Mouse (Mus musculus): Measurements from ENCODE around the gene 2410137M14Rik. TPM values are rescaled to one million over a fixed set of nuclear protein-coding genes. Genes with fewer than 3 reads are reported as not detected.
A peak's percentile ranks its signal among the peaks of the same experiment; 100 is the strongest.

Gene 2410137M14Rik
- total RNA-seq, 2 experiments from 2014 or later = not detected

DNA sequence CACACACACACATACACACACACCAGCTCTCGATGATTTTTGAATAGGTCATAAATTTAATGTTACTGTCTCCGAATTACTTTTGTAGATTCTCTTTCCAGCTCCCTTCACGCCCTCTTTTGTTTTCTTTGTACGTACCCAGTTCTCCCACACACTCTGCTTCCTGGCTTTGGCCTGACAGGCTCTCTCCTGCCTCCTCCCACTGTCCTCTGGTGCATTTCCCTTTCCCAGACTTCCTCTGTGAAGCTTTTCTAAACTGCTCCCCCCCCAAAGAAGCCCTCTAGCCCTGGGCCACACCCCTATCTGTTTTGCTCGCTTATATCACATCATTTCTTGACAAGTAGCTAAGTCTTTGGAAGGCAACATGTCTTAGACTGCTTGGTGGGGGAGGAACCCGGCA, 50.8 kb downstream of the 2410137M14Rik start:
- H3K27ac ChIP-seq = no peak overlapping the region
- TF ChIP-seq CTCF (conservative IDR thresholded peaks at IDR 0.05) = no peak

DNA sequence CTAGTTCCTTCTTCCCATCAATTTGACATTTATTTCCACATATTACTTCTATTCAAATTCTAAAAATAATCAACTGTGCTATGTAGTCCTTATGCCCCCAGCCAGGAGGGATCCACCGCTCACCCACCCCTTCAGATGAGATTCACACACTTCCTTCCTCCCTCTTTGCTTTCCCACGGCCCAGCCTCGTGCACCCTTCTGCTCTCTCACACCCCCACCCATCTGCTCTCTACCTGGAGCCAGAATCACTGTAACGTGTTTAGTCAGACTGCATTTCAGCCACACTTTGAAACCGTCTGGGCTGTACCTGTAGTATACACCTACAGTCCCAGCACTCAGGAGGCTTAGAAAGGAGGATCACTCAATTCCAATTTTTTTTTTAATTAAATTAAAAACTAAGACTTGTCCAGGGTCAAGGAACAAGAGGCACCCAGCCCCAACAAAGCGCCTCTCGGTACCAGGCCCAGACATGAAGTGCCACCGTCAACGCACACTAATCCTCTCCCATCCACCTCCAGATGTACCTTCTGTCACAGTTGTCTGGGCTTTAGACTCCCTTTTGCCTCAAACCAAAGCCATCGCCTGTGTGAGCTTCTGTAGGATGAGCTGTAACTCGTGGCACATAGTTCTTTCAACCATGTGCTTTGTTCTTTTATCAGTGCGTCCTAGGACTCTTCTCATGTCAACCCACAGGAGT, 51.7 kb downstream of the 2410137M14Rik start:
- Histone ChIP-seq H3K4me3 (no peak overlapping the region), H3K27ac (0 out of 2 replicates have a peak overlapping the region, but pooled peaks have one; percentile 14)
- DNase-seq (ENCODE audit: low spot score in 2 of 2) = no peak
- no peak for TF ChIP-seq CTCF (conservative IDR thresholded peaks at IDR 0.05)

More for the DNA sequence above, 50.8 kb downstream of the 2410137M14Rik start:
- no peak for DNase-seq (ENCODE audit: low spot score in 2 of 2)
- no peak overlapping the region for H3K4me3 ChIP-seq

Other genes with a start within 250 kb of the 2410137M14Rik start
- not detected for gene H2-M10.5, start 208.3 kb downstream of the 2410137M14Rik start, total RNA-seq (2021)
- not detected for gene H2-M10.6, start 169.1 kb downstream of the 2410137M14Rik start, total RNA-seq (2021)
- gene Trim26, start 144.1 kb downstream of the 2410137M14Rik start, total RNA-seq (2021) = 10 to 100 TPM; 22.5 to 26.1 TPM
- gene Trim15, start 114.0 kb downstream of the 2410137M14Rik start, total RNA-seq (2021) = not detected
- gene Trim10, start 111.7 kb downstream of the 2410137M14Rik start, total RNA-seq (2021) = not detected
- not detected for gene Trim40, start 91.1 kb downstream of the 2410137M14Rik start, total RNA-seq (2021)
- gene Trim31, start 83.1 kb downstream of the 2410137M14Rik start, total RNA-seq (2021) = under 1 TPM in 1 of 2 experiments, not detected in 1; 0.15 TPM
- gene Rnf39, start 38.3 kb downstream of the 2410137M14Rik start, total RNA-seq (2021) = 1 to 10 TPM; 5.2 to 5.3 TPM
- 100 to 1,000 TPM; 132 to 139 TPM for gene Ppp1r11, start 29.5 kb downstream of the 2410137M14Rik start, total RNA-seq (2021)
- 10 to 100 TPM; 30.6 to 34.5 TPM for gene Znrd1, start 22.7 kb downstream of the 2410137M14Rik start, total RNA-seq (2021)
- 1 to 10 TPM; 6.2 to 7.3 TPM for gene Znrd1as, start 22.6 kb downstream of the 2410137M14Rik start, total RNA-seq (2021)
- gene H2-M5, start 8.3 kb upstream of the 2410137M14Rik start, total RNA-seq (2021) = 1 to 10 TPM in 1 of 2 experiments, under 1 TPM in 1; 0.37 to 1.2 TPM
- gene Zfp57, start 19.9 kb upstream of the 2410137M14Rik start, total RNA-seq (2021) = 10 to 100 TPM; 15.0 to 15.8 TPM
- 10 to 100 TPM; 42.6 to 45.6 TPM for gene Mog, start 42.2 kb upstream of the 2410137M14Rik start, total RNA-seq (2021)
- 100 to 1,000 TPM; 682 to 738 TPM for gene Gabbr1, start 64.7 kb upstream of the 2410137M14Rik start, total RNA-seq (2021)
- not detected for gene Olfr90, start 107.3 kb upstream of the 2410137M14Rik start, total RNA-seq (2021)
- gene Olfr91, start 117.0 kb upstream of the 2410137M14Rik start, total RNA-seq (2021) = not detected
- not detected for gene Olfr92, start 138.9 kb upstream of the 2410137M14Rik start, total RNA-seq (2021)
- gene Olfr93, start 180.3 kb upstream of the 2410137M14Rik start, total RNA-seq (2021) = not detected
- not detected for gene Ubd, start 212.7 kb upstream of the 2410137M14Rik start, total RNA-seq (2021)
- not detected for gene Olfr94, start 219.8 kb upstream of the 2410137M14Rik start, total RNA-seq (2021)
- gene Olfr95, start 231.9 kb upstream of the 2410137M14Rik start, total RNA-seq (2021) = not detected
- not detected for gene Olfr96, start 238.9 kb upstream of the 2410137M14Rik start, total RNA-seq (2021)